Mouse (Mus musculus) adrenal gland, adult 10 weeks (tissue): ENCODE measurements around the gene Gon4l. TPM values are rescaled to one million over a fixed set of nuclear protein-coding genes. Genes with fewer than 3 reads are reported as not detected.

ENCODE experiments used
- polyA plus RNA-seq: library from polyadenylated mRNA; stranded (reverse); fragments of 350-450 nt; fragmentation: Illumina TruSeq; extraction: RNeasy Lipid Tissue Mini Kit (QIAGEN cat#74804); gene quantifications from one replicate; pipeline ENCODE4 v1.2.3, GENCODE M21; 2014; ENCODE audit warnings: low read depth, low replicate concordance

The Gon4l gene
- 10.1 TPM for polyA plus RNA-seq

DNA sequence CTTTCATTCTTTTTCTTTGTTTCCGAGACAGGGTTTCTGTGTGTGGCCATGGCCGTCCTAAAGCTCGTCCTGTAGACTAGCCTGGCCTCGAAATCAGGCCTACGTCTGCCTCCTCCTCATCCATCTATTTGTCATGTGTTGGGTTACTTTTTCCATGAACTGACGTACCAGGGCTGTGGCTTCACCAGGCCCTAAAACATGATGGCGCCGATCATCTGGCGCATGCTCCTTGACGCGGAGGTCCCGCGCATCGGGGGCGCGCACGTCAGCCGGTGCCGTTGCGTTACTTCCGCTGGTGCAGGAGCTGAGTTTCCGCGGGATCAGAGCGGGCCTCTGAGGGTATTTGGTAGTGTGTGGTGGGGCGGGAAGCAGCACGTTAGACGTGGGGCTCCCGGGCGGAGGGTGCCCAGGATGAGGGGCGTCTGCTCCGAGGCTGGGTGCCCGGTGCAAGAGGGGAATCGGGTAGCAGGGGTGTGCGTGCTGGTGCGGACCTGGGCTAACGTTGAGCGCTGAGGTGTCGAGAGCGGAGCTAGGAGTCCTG is at the start of gene Gon4l:
Gon4l (plus strand) TSS at position 281 of the 541 bp plus-strand sequence.

GRCm38 (mm10) chr3:88913511-88914383 is 78.7 kb downstream of the Gon4l start, which contains the start of gene Msto1:
TSS of gene Msto1 (minus strand) at chr3:88913999.

GRCm38 (mm10) chr3:88950576-88951326 is 115.7 kb downstream of the Gon4l start, which contains the start of the genes Ash1l and Dap3:
TSS of gene Ash1l (plus strand) at chr3:88950622.
TSS of gene Dap3 (minus strand) at chr3:88951181.

Other genes starting within 250 kb of the Gon4l start
- 5.5 TPM for gene Arhgef2, start 229.3 kb upstream of the Gon4l start, polyA plus RNA-seq
- gene Rxfp4, start 182.1 kb upstream of the Gon4l start, polyA plus RNA-seq, result not detected
- 63.7 TPM for gene Khdc4, start 149.4 kb upstream of the Gon4l start, polyA plus RNA-seq
- 15.3 TPM for gene Rit1, start 118.4 kb upstream of the Gon4l start, polyA plus RNA-seq
- gene Syt11, start 60.1 kb upstream of the Gon4l start, polyA plus RNA-seq, result 15.7 TPM
- gene Msto1, start 78.8 kb downstream of the Gon4l start, polyA plus RNA-seq, result 1.9 TPM
- 63.3 TPM for gene Ash1l, start 115.4 kb downstream of the Gon4l start, polyA plus RNA-seq
- gene Dap3, start 116.0 kb downstream of the Gon4l start, polyA plus RNA-seq, result 114 TPM